Mouse (Mus musculus) lung, embryonic 16.5 days (tissue): Measurements from ENCODE around the gene Aldh16a1. TPM values are rescaled to one million over a fixed set of nuclear protein-coding genes. Genes with fewer than 3 reads are reported as not detected.
"Not testable (repeated sequence)": the region's sequence is repeated elsewhere in the genome, so short reads cannot be mapped to it uniquely, and the experiment has no call there.

Experiments
- ATAC-seq: fragments of 200-750 bp; cut with Nextera tagmentation; 2 replicates; pipeline ENCODE4 v1.8.0; 2017; ENCODE audit warnings: low read depth, mild to moderate bottlenecking, moderate library complexity
- H3K27ac ChIP-seq: fragments of 300-500 bp; sonication (generic); 2 replicates; pipeline ENCODE4 v1.5.1; 2014; ENCODE audit warnings: mild to moderate bottlenecking, control low read depth, low read length
- H3K27me3 ChIP-seq: fragments of 300-500 bp; sonication (generic); 2 replicates; pipeline ENCODE4 v1.6.1; 2014; ENCODE audit warnings: low read depth, low read length, mixed read lengths; ENCODE audit not compliant: control insufficient read depth, insufficient read depth
- H3K36me3 ChIP-seq: fragments of 300-500 bp; sonication (generic); 2 replicates; pipeline ENCODE4 v1.6.1; 2014; ENCODE audit warnings: low read length; ENCODE audit not compliant: control insufficient read depth, insufficient read depth
- H3K4me1 ChIP-seq: fragments of 300-500 bp; sonication (generic); replicated peaks from 2 replicates; pipeline ENCODE4 v1.6.1; 2014; ENCODE audit warnings: low read length, mixed read lengths; ENCODE audit not compliant: control insufficient read depth, insufficient read depth
- H3K4me2 ChIP-seq: fragments of 300-500 bp; sonication (generic); 2 replicates; pipeline ENCODE4 v1.6.1; 2014; ENCODE audit warnings: low read depth, low read length, control low read depth
- H3K4me3 ChIP-seq: fragments of 300-500 bp; sonication (generic); 2 replicates; pipeline ENCODE4 v1.5.1; 2014; ENCODE audit warnings: mild to moderate bottlenecking, low read length, control low read depth
- H3K9ac ChIP-seq: fragments of 300-500 bp; sonication (generic); 2 replicates; pipeline ENCODE4 v1.6.1; 2014; ENCODE audit warnings: low read length, control low read depth
- H3K9me3 ChIP-seq: fragments of 300-500 bp; sonication (generic); 2 replicates; pipeline ENCODE4 v1.6.1; 2016; ENCODE audit warnings: low read length; ENCODE audit not compliant: control insufficient read depth
- WGBS: fragments of 180-500 bp; shearing (Covaris S2); extraction: QIAGEN DNeasy Blood & Tissue Kit; methylation state at CpG from one replicate; pipeline ENCODE4 v1.1.7; 2014; 5-methylcytosine and 5-hydroxymethylcytosine counted together
- polyA plus RNA-seq: library from polyadenylated mRNA; unstranded; fragments of >200 nt; fragmentation: Nextera tagmentation; extraction: Ambion mirVana; gene quantifications from 2 replicates; pipeline ENCODE4 v1.2.1, GENCODE M21; 2015

The Aldh16a1 gene
- polyA plus RNA-seq, 1 experiment from 2014 or later = 57.4 TPM

- H3K4me3 ChIP-seq, H3K27ac ChIP-seq, ATAC-seq, H3K36me3 ChIP-seq, H3K9ac ChIP-seq, H3K4me1 ChIP-seq, H3K4me2 ChIP-seq: not testable (repeated sequence)
- Histone ChIP-seq H3K27me3 (peaks cover 68% of the 10 kb centered on the region), H3K9me3 (peaks cover 17% of the 10 kb centered on the region)
- 87% methylated on average over 1 of the region's 1 CpGs for WGBS
Observed at GRCm38 (mm10) chr7:45173772-45174171, 19.4 kb upstream of the Aldh16a1 start.

- no peak for ATAC-seq
- H3K27ac ChIP-seq = no peak overlapping the region
- H3K4me2 ChIP-seq = no peak overlapping the region
- H3K36me3 ChIP-seq = no peaks in the 10 kb centered on the region
- peaks cover 17% of the 10 kb centered on the region for H3K9me3 ChIP-seq
- WGBS = 53% methylated on average over 7 of the region's 7 CpGs
- H3K4me1 ChIP-seq = 0 out of 2 replicates have a peak, but pooled peaks cover 3% of the 10 kb centered on the region
- no peak overlapping the region for H3K4me3 ChIP-seq
- H3K9ac ChIP-seq = no peak overlapping the region
- peaks cover 68% of the 10 kb centered on the region for H3K27me3 ChIP-seq
Observed at GRCm38 (mm10) chr7:45172974-45173373, 18.6 kb upstream of the Aldh16a1 start.

GRCm38 (mm10) chr7:45169495-45169894, 15.1 kb upstream of the Aldh16a1 start:
- no peak for ATAC-seq

GRCm38 (mm10) chr7:45168656-45169055, 14.3 kb upstream of the Aldh16a1 start:
- H3K27me3 ChIP-seq = peaks cover 70% of the 10 kb centered on the region
- WGBS = 7% methylated on average over 24 of the region's 24 CpGs
- no peaks in the 10 kb centered on the region for H3K36me3 ChIP-seq
- no peak overlapping the region for H3K4me2 ChIP-seq
- no peak overlapping the region for H3K9ac ChIP-seq
- H3K9me3 ChIP-seq = peaks cover 17% of the 10 kb centered on the region
- H3K27ac ChIP-seq = no peak overlapping the region
- ATAC-seq = no peak
- H3K4me1 ChIP-seq = 0 out of 2 replicates have a peak, but pooled peaks cover 2% of the 10 kb centered on the region
- H3K4me3 ChIP-seq = no peak overlapping the region

More at GRCm38 (mm10) chr7:45169495-45169894, 15.1 kb upstream of the Aldh16a1 start:
- WGBS = 85% methylated on average over 3 of the region's 3 CpGs
- Histone ChIP-seq H3K4me1 (no peaks in the 10 kb centered on the region), H3K4me2 (no peak overlapping the region), H3K9me3 (peaks cover 17% of the 10 kb centered on the region), H3K27me3 (peaks cover 68% of the 10 kb centered on the region), H3K9ac (no peak overlapping the region), H3K27ac (no peak overlapping the region), H3K36me3 (no peaks in the 10 kb centered on the region), H3K4me3 (no peak overlapping the region)

GRCm38 (mm10) chr7:45167761-45168445, 13.5 kb upstream of the Aldh16a1 start:
- Histone ChIP-seq H3K27ac (no peak overlapping the region), H3K9me3 (peaks cover 17% of the 10 kb centered on the region), H3K4me2 (no peak overlapping the region), H3K27me3 (peaks cover 77% of the 10 kb centered on the region), H3K9ac (no peak overlapping the region), H3K4me3 (no peak overlapping the region), H3K4me1 (0 out of 2 replicates have a peak, but pooled peaks cover 2% of the 10 kb centered on the region), H3K36me3 (no peaks in the 10 kb centered on the region)
- no peak for ATAC-seq
- WGBS = 3% methylated on average over 19 of the region's 19 CpGs

- WGBS = 30% methylated on average over 10 of the region's 10 CpGs
- H3K4me2 ChIP-seq = no peak overlapping the region
- no peak overlapping the region for H3K27ac ChIP-seq
- ATAC-seq = no peak
- no peak overlapping the region for H3K9ac ChIP-seq
- H3K9me3 ChIP-seq = peaks cover 17% of the 10 kb centered on the region
- H3K27me3 ChIP-seq = peaks cover 83% of the 10 kb centered on the region
- H3K4me1 ChIP-seq = peaks cover 6% of the 10 kb centered on the region
- no peak overlapping the region for H3K4me3 ChIP-seq
- H3K36me3 ChIP-seq = no peaks in the 10 kb centered on the region
Observed at GRCm38 (mm10) chr7:45166950-45167401, 12.6 kb upstream of the Aldh16a1 start.

GRCm38 (mm10) chr7:45165701-45166100, 11.3 kb upstream of the Aldh16a1 start:
- Histone ChIP-seq H3K27me3 (peaks cover 79% of the 10 kb centered on the region), H3K4me2 (no peak overlapping the region), H3K9me3 (peaks cover 17% of the 10 kb centered on the region), H3K36me3 (no peaks in the 10 kb centered on the region), H3K27ac (no peak overlapping the region), H3K9ac (no peak overlapping the region), H3K4me3 (no peak overlapping the region), H3K4me1 (peaks cover 6% of the 10 kb centered on the region)
- WGBS = 40% methylated on average over 11 of the region's 11 CpGs
- ATAC-seq = no peak

- peaks cover 75% of the 10 kb centered on the region for H3K27me3 ChIP-seq
- peaks cover 9% of the 10 kb centered on the region for H3K9me3 ChIP-seq
- 57% methylated on average over 5 of the region's 5 CpGs for WGBS
- H3K36me3 ChIP-seq = peaks cover 2% of the 10 kb centered on the region; the same call in 1 of the 2 replicates
- no peak overlapping the region for H3K27ac ChIP-seq
- H3K4me2 ChIP-seq = no peak overlapping the region
- ATAC-seq = no peak
- peaks cover 6% of the 10 kb centered on the region for H3K4me1 ChIP-seq
- H3K4me3 ChIP-seq = no peak overlapping the region
- no peak overlapping the region for H3K9ac ChIP-seq
Observed at GRCm38 (mm10) chr7:45164833-45165232, 10.4 kb upstream of the Aldh16a1 start.

GRCm38 (mm10) chr7:45163735-45164490, 9.5 kb upstream of the Aldh16a1 start, which contains the start of gene Slc17a7:
Gene Slc17a7, plus strand, starts transcription at chr7:45163949.
- peaks cover 6% of the 10 kb centered on the region for H3K4me1 ChIP-seq
- H3K27ac ChIP-seq = no peak within 1 kb of the TSS
- H3K36me3 ChIP-seq = peaks cover 9% of the 10 kb centered on the region; the same call in 1 of the 2 replicates
- peaks cover 66% of the 10 kb centered on the region for H3K27me3 ChIP-seq
- peak within 1 kb of the TSS; percentile 51 for H3K4me3 ChIP-seq
- peaks cover 2% of the 10 kb centered on the region; the same call in 1 of the 2 replicates for H3K9me3 ChIP-seq
- 1% methylated on average over 37 of the region's 41 CpGs for WGBS
- H3K9ac ChIP-seq = peak within 1 kb of the TSS; percentile 65
- 0 out of 2 replicates have a peak, but pooled peaks have one; percentile 9 for ATAC-seq
- H3K4me2 ChIP-seq = peak within 1 kb of the TSS; percentile 71
